Mouse (Mus musculus) ES-Bruce4 (cell line): ENCODE results near the gene Camta1.

Experiments
- CTCF ChIP-seq: IDR thresholded peaks from one replicate; pipeline ENCODE4 v1.8.1; 2011; ENCODE audit warnings: low read depth, low read length
- EP300 ChIP-seq: IDR thresholded peaks from 2 replicates; pipeline ENCODE4 v1.6.1; 2011; ENCODE audit warnings: low read depth, low read length; ENCODE audit not compliant: insufficient read depth

- no peak for TF ChIP-seq EP300
- TF ChIP-seq CTCF = no peak
These were observed 151.2 kb downstream of the Camta1 start for GRCm38 (mm10) chr4:151710522-151710921.
